Mouse (Mus musculus) adrenal gland, adult 10 weeks (tissue): ENCODE data around the gene Acp1. TPM values are rescaled to one million over a fixed set of nuclear protein-coding genes. Genes with fewer than 3 reads are reported as not detected.

ENCODE experiments used
- polyA plus RNA-seq: library from polyadenylated mRNA; stranded (reverse); fragments of 350-450 nt; fragmentation: Illumina TruSeq; extraction: RNeasy Lipid Tissue Mini Kit (QIAGEN cat#74804); gene quantifications from one replicate; pipeline ENCODE4 v1.2.3, GENCODE M21; 2014; ENCODE audit warnings: low read depth, low replicate concordance

Acp1 gene
- 96.8 TPM for polyA plus RNA-seq

GRCm38 (mm10) chr12:30911261-30912047 is at the start of gene Acp1, which contains the start of gene Sh3yl1:
Gene Acp1, minus strand, starts transcription at chr12:30911589.
Gene Sh3yl1, plus strand, starts transcription at chr12:30911668.

DNA sequence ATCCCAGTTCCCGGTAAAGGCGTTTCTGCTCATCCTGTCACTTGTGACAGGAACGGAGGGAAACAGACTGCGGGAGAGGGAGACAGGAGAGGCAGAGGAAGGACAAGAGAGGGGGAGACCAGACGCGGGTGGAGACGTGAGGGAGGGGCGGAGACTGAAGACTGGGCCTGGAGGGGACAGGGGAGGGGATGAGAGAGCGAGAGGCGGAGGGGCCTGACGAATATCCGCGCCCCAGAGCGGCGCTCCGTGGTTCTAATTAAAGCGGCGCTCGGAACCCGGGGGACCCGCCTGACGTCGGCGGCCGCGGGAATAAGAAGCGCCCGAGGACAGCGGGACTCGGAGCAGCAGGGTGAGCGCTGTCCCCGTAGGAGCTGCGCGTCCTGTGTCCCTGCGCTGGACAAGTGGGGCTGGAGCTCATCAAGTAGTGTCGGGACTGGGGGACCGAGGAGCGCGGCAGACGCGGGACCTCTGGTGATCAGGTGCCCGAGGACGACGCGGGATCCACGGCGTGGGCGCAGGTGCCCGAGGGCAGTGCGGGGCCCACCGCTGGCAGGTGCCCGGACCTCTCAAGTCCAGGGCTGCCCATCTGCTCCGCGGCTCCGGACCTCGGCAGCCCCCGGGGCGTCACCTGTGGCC is 27.3 kb downstream of the Acp1 start, which contains the start of gene Alkal2:
TSS of gene Alkal2 (plus strand) at position 337 of the 636 bp plus-strand sequence.

Other genes with a start within 250 kb of the Acp1 start
- 1.0 TPM for gene Alkal2, start 27.3 kb downstream of the Acp1 start, polyA plus RNA-seq
- gene Sh3yl1, start 79 bp upstream of the Acp1 start, polyA plus RNA-seq = 6.8 TPM
- 0.76 TPM for gene Fam110c, start 162.3 kb upstream of the Acp1 start, polyA plus RNA-seq